Mouse (Mus musculus) thymus, adult 2 months (tissue): Measurements from ENCODE around the gene Dnah3.

ENCODE experiments used
- CTCF ChIP-seq: fragments of 200-500 bp; IDR thresholded peaks from 2 replicates; pipeline ENCODE4 v1.5.1; 2012; ENCODE audit warnings: mild to moderate bottlenecking, control low read depth, low read length, moderate library complexity, borderline replicate concordance; ENCODE audit not compliant: control insufficient read depth, poor library complexity, insufficient read depth; ENCODE audit errors: extremely low read depth
- POLR2A ChIP-seq: fragments of 200-500 bp; IDR thresholded peaks from 2 replicates; pipeline ENCODE4 v1.6.1; 2012; ENCODE audit warnings: mild to moderate bottlenecking, low read length, control low read depth, moderate library complexity; ENCODE audit not compliant: control insufficient read depth, poor library complexity, insufficient read depth; ENCODE audit errors: extremely low read depth

GRCm38 (mm10) chr7:120064045-120064444 lies 31.0 kb downstream of the Dnah3 start:
- no peak for TF ChIP-seq CTCF
- no peak for TF ChIP-seq POLR2A
